Mouse (Mus musculus) right cerebral cortex, postnatal 25 days (tissue): ENCODE data around the gene Ahcy.
"Not testable (repeated sequence)": the region's sequence is repeated elsewhere in the genome, so short reads cannot be mapped to it uniquely, and the experiment has no call there.

Experiments
- DNase-seq: peaks from one replicate; pipeline ENCODE4 v3.0.0; 2022

The Ahcy gene

DNA sequence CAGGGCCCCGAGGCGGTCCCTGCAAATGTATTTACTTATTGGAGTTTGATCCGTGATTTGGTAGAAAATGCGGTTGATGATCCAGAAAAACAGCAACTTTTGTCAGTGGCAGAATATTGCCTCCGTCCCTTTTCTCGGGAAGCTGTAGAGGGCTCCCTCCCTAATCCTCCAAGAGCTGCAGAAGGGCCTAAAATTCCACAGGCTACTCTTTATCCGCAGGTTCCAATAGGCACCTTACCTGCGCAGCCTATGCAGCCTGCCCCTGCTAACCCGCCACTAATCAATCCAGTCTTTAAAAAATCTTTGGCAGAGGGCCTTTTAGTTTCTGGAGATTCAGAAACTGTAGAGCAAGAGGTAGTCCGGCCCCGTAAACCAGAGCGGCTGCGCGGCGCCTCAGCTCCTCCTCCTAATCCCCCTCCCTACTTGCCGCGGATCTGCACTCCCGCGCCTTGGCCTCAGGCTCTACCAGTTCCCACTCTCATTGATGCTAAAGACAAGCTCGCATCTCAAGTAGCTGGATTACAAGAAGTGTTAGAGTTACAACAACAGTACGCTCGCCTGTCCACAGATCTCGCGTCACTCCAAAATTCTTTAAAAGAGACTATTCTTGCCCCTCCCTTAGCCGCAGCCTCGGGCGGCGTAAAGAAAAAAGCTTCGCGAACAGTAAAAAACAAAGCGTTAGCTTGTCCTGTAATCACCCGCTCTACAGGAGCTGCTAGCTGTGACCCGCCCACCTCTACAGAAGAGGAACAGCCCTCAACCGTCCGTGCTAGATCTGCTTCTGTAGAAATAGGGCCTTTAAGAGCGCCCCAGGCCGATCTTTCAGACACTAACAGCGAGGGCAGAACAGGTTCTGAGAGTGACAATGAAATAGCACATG is 55.3 kb downstream of the Ahcy start:
- DNase-seq: peak; percentile 66

DNA sequence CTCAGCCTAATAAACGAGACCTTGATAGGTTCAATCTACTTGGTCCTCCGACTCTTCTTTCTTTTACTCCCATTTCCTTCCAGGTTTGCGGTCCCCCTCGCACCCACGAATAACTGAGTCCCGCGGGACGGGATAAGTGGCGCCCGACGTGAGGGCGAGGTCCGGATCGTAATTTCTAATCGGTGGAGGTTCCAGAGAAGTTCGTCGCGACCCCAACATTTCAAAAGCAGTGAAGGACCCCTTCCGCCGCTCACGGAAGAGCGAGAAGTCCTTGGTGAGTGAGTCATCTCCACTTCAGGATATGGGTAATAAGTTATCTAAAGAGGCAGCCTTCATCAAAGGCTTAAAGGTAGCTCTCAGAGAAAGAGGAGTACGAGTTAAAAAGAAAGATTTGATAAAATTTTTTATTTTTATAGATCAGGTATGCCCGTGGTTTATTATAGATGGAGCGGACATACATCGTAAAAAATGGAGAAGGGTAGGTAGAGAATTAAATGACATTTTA is 56.0 kb downstream of the Ahcy start, which contains the start of gene Gm14226:
Gene Gm14226 (plus strand): TSS at position 16 of the 505 bp plus-strand sequence.
- not testable (repeated sequence) for DNase-seq

DNA sequence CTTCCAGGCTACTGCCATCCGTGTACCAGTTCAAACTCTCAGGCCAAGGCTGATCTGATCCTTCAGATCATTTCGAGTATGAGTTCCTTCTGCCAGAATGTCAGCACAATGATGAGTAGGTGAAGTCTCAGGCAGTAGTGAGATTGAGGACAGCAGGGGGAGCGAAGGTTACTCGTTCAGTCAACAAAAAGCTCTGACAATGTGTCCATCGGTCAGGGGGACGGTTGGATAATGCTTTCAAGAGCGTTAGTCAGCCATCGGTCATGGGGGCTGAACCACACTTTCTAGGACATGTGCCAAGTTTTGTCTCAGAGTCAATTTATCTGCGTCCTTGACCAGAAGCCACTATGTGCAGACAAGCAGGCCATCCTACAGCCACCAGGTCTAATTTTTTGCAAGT is 57.5 kb downstream of the Ahcy start:
- DNase-seq: not testable (repeated sequence)

DNA sequence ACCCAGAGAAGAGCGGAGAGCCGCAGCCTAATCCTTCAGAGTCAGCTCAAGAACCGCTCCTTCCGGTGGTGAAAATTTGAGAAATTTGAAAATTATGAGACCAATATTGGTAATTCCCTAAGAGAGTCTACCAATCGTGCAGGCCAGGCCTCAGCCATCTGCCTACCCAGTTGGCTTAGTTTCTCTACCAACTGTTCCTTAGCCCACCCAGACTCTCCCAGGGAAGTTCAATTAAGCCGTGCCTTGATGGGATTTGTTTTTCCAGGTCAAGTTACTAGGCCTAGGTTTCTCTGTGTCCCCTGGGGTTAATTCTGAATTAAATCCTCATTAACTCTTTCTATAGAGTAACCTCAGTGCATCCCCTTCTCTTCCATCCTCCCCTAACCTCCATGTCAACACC is 61.3 kb downstream of the Ahcy start:
- no peak for DNase-seq

DNA sequence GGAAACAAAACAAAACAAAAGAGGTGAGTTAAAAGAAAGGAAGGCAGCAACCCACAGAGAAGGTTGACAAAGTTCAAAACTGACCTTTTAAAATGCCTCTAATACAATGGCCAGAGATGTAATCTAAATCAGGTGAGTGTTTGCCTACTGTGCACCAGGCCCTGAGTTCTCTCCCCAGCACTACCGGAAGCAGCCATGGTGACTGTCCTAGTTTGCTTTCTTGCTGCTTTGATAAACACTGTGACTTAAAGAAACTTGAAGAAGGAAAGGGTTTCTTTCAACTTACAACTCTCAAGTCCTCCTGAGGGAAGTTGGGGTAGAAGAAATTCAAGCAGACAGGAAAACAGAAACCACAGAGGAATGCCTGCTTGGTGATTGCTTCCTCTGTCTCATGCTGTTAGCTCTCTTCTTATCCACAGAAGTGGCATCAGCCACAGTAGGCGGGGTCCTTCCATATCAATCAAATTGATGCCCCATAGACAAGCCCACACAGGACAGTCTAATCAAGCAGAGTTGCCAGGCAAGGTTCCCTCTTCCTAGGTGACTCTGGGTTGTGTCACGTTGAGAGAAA is 63.1 kb downstream of the Ahcy start:
- DNase-seq: no peak
